Mouse (Mus musculus) granulocyte monocyte progenitor cell, adult 5-6 weeks (primary cell): ENCODE measurements around the gene Tnfsf15. TPM values are rescaled to one million over a fixed set of nuclear protein-coding genes. Genes with fewer than 3 reads are reported as not detected.

Experiments
- ATAC-seq: replicated peaks from 2 replicates; pipeline ENCODE4 v1.8.0; 2016; ENCODE audit warnings: mild to moderate bottlenecking, moderate TSS enrichment, inconsistent platforms; ENCODE audit not compliant: poor library complexity, severe bottlenecking
- total RNA-seq, 2 experiments: library from RNA; stranded (forward) in 1 of 2; stranded (reverse) in 1 of 2; fragments of 200-712, 200-1000 nt in 1 of 2; fragments of >200 nt in 1 of 2; fragmentation: Nextera tagmentation in 1 of 2; gene quantifications; 2 replicates each; pipeline ENCODE4 v1.2.3; 2014 to 2017

Gene Tnfsf15
- total RNA-seq, 2 experiments from 2014 or later, result 0.26 to 0.88 TPM

- no peak for ATAC-seq
Measured at GRCm38 (mm10) chr4:63687429-63687828, 57.5 kb downstream of the Tnfsf15 start.

GRCm38 (mm10) chr4:63686157-63686556 lies 58.8 kb downstream of the Tnfsf15 start:
- ATAC-seq, result peak; percentile 55

- no peak for ATAC-seq
Measured at GRCm38 (mm10) chr4:63685253-63685525, 59.7 kb downstream of the Tnfsf15 start.

- ATAC-seq, result no peak
Measured at GRCm38 (mm10) chr4:63684412-63685252, 60.3 kb downstream of the Tnfsf15 start.

DNA sequence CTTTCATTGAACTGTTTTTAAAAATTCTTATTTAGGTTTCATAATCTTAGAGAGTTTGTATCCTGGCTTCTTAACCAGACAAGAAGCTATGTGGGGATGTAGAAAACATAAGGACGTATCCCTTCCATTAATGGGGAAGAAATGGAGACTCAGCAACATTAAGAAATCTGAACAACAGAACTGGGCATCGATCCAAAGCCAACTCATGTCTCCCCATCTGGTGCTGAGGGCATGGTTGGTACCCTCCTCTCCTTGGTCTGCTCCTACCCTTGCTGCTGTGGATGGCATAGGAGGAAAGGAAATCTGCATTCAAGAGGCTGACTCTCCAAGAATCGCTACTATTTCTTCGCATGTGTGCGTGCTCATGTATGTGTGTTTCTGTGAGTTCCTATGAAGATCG lies 61.2 kb downstream of the Tnfsf15 start:
- peak; percentile 29 for ATAC-seq

DNA sequence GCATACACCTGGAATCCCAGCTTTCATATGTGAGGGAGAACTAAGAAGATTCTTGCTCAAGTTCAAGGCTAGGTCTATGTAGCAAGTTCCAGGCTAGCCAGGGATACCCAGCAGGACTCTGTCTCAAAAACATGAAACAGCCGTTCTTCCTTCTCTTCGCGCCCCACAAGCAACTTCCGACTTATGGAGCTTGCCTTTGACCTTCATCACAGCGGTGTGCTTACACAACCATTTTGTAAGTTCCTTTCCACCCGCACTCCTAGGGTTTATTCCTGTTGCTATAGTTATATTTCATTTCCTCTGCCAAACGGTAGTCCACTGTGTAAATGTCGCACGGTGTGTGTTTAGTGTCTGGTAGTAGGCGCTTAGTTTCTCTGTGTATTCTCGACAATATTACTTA lies 61.9 kb downstream of the Tnfsf15 start:
- ATAC-seq, result peak; percentile 93

DNA sequence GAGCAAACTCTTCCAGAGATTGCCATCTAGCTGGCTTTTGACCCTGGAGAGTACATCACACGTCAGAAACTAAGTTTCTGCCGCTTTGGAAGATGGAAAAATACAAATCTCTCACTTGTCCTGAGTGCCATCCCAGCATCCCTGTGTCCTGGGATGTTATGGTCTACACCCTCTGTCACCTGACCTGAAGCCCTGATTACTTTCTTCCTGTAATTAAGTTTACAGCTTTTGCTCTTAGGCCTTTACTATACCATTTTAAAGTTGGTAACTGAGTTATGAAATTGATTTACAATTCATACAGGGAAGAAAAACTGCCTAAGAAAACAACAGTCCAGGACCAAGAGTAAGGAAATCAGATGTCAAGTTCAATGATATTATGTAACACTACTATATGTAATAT lies 62.5 kb downstream of the Tnfsf15 start:
- ATAC-seq, result no peak

DNA sequence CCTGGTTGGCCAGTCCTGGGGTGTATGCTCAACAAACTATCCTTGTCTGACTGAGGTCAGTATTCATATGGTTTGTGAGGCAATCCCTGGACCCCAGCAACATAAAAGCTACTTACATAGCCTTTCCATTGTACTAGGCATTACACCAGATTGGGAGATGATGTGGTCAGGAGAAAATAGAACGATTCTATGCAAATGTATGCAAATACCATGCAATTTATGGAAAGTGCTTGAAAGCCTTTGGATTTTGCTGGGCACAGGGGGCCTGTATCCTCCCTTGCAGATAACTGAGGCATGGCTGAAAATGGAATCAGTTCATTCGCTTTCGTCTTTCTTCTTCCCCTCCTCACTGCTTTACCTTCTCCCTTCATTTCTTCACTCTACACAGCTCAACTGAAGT lies 63.4 kb downstream of the Tnfsf15 start:
- no peak for ATAC-seq

Other genes starting within 250 kb of the Tnfsf15 start
- gene Whrn, start 249.1 kb downstream of the Tnfsf15 start, total RNA-seq (2014; fragmentation: Nextera tagmentation), result 1.9 and 3.4 TPM in 2 replicates
- 0.90 and 1.7 TPM in 2 replicates for gene Whrn, start 249.1 kb downstream of the Tnfsf15 start, total RNA-seq (2017)
- gene Atp6v1g1, start 200.3 kb downstream of the Tnfsf15 start, total RNA-seq (2014; fragmentation: Nextera tagmentation), result 97.1 and 115 TPM in 2 replicates
- gene Atp6v1g1, start 200.3 kb downstream of the Tnfsf15 start, total RNA-seq (2017), result 72.3 and 98.9 TPM in 2 replicates
- gene Tmem268, start 186.3 kb downstream of the Tnfsf15 start, total RNA-seq (2014; fragmentation: Nextera tagmentation), result 6.5 and 6.6 TPM in 2 replicates
- 14.6 and 16.7 TPM in 2 replicates for gene Tmem268, start 186.3 kb downstream of the Tnfsf15 start, total RNA-seq (2017)
- gene Gm11213, start 139.9 kb downstream of the Tnfsf15 start, total RNA-seq (2014; fragmentation: Nextera tagmentation), result not detected in 2 replicates
- not detected in 2 replicates for gene Gm11213, start 139.9 kb downstream of the Tnfsf15 start, total RNA-seq (2017)
- not detected in 2 replicates for gene Tex48, start 122.7 kb downstream of the Tnfsf15 start, total RNA-seq (2014; fragmentation: Nextera tagmentation)
- gene Tex48, start 122.7 kb downstream of the Tnfsf15 start, total RNA-seq (2017), result not detected in 2 replicates
- gene Gm11214, start 81.7 kb downstream of the Tnfsf15 start, total RNA-seq (2014; fragmentation: Nextera tagmentation), result not detected in 2 replicates
- not detected in 2 replicates for gene Gm11214, start 81.7 kb downstream of the Tnfsf15 start, total RNA-seq (2017)
- 1.2 and 4.0 TPM in 2 replicates for gene Tnfsf8, start 116.2 kb upstream of the Tnfsf15 start, total RNA-seq (2014; fragmentation: Nextera tagmentation)
- 0.39 and 1.6 TPM in 2 replicates for gene Tnfsf8, start 116.2 kb upstream of the Tnfsf15 start, total RNA-seq (2017)